In genomic region chr6:50066172-50066571, GRCm38 (mm10) we compare ENCODE assay signal across 11 mouse cellular contexts.
"Had no signal": no experiment of that assay in that cellular context is flagged by ENCODE, and none has a peak within 500 bp of the region (broad histone marks: within the 10 kb centered on the region; RNA-seq: fewer than 3 reads in every experiment).

No protein-coding gene starts in this region.

- H3K9me3 ChIP-seq: kidney, embryonic 15.5 days; limb, embryonic 15.5 days; liver, embryonic 15.5 days; lung, embryonic 15.5 days; midbrain, embryonic 12.5 days had no signal

- H3K9ac ChIP-seq: kidney, embryonic 15.5 days; limb, embryonic 15.5 days; liver, embryonic 15.5 days; lung, embryonic 15.5 days; midbrain, embryonic 12.5 days had no signal

- H3K4me1 ChIP-seq: kidney, embryonic 15.5 days; limb, embryonic 15.5 days; liver, embryonic 15.5 days; lung, embryonic 15.5 days; midbrain, embryonic 12.5 days had no signal

- H3K4me3 ChIP-seq: kidney, embryonic 15.5 days; limb, embryonic 15.5 days; liver, embryonic 15.5 days; lung, embryonic 15.5 days; midbrain, embryonic 12.5 days had no signal

- H3K4me2 ChIP-seq: kidney, embryonic 15.5 days; limb, embryonic 15.5 days; liver, embryonic 15.5 days; lung, embryonic 15.5 days; midbrain, embryonic 12.5 days had no signal

- DNase-seq: kidney, adult 18-20 months; kidney, postnatal 14 days; lung, postnatal 14 days; right cerebral cortex, postnatal 14 days had no signal

- ATAC-seq: midbrain, embryonic 16.5 days had no signal

- H3K36me3 ChIP-seq: kidney, embryonic 15.5 days; limb, embryonic 15.5 days; liver, embryonic 15.5 days; lung, embryonic 15.5 days; midbrain, embryonic 12.5 days had no signal

- H3K27me3 ChIP-seq: kidney, embryonic 15.5 days; limb, embryonic 15.5 days; liver, embryonic 15.5 days; lung, embryonic 15.5 days; midbrain, embryonic 12.5 days had no signal

- H3K27ac ChIP-seq: kidney, embryonic 15.5 days; limb, embryonic 15.5 days; liver, embryonic 15.5 days; lung, embryonic 15.5 days; midbrain, embryonic 12.5 days; stomach, postnatal 0 days had no signal
